Mouse (Mus musculus) left cerebral cortex, adult 8-10 months (tissue): ENCODE data around the gene Msl2. TPM values are rescaled to one million over a fixed set of nuclear protein-coding genes. Genes with fewer than 3 reads are reported as not detected.

ENCODE experiments used
- DNase-seq, 2 experiments: peaks; one replicate each; pipeline ENCODE4 v3.0.0; 2022; ENCODE audit warnings: low spot score in 2 of 2
- total RNA-seq, 4 experiments: library from RNA; stranded (reverse); gene quantifications; 2 replicates each; pipeline ENCODE4 v1.2.4; 2022

Msl2 gene
- total RNA-seq, 4 experiments from 2014 or later, result 61.4 to 70.4 (median 65.8) TPM

DNA sequence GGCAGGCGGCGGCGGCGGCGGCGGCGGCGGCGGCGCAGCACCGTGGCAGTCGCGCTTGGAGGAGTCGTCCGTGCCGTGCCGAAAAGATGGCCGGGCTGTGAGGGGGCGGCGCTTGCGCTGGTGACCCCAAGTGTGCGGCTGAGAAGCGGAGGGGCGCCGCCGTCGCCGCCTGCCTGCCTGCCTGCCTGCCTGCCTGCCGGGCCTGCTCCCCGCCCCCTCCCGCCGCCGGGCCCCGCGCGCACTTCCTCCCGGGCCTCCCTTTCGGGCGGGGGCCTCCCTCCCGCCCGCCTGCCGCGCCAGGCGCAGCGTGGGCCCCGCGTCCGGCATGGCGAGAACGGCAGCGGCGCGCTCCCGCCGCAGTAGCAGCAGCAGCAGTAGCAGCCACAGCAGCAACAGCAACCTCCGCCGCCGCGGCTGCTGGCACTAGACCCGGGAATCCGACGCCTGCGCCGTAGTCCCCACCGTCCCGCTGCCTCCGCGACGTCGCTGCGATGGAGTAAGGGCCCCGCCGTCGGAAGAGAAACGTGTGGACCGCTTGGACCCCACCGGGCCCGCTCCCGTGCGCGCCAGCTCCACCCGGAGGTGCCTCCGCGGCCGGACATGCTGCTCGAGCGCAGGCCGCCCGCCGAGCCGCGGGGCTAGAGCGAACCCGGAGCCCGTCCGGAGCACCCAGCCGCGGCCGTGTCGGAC lies 576 bp downstream of the Msl2 start:
- DNase-seq, result peak; percentile 62 to 87

- DNase-seq, result no peak
Observed at GRCm38 (mm10) chr9:101075091-101075581, 1.2 kb downstream of the Msl2 start.

- DNase-seq, result no peak
Observed at GRCm38 (mm10) chr9:101075694-101076093, 1.8 kb downstream of the Msl2 start.

- DNase-seq, result no peak
Observed at GRCm38 (mm10) chr9:101076095-101076875, 2.4 kb downstream of the Msl2 start.

DNA sequence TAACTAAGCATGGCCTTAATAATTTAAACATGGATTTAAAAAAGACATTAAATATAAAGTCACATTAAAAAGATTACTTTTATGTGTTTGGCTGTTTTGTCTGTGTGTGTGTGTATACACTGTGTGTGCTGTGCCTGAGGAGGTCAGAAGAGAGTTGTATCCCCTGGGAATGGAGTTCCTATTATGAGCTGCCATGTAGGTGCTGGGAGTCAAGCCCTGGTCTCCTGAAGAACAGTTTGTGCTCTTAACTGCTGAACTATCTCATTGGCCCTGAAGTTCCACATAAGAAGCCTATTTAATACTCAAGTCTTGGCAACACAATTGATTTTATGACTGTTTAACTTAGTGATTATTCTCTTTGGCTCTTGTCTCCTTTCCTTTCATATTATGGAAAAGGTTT lies 3.6 kb downstream of the Msl2 start:
- DNase-seq, result no peak

DNA sequence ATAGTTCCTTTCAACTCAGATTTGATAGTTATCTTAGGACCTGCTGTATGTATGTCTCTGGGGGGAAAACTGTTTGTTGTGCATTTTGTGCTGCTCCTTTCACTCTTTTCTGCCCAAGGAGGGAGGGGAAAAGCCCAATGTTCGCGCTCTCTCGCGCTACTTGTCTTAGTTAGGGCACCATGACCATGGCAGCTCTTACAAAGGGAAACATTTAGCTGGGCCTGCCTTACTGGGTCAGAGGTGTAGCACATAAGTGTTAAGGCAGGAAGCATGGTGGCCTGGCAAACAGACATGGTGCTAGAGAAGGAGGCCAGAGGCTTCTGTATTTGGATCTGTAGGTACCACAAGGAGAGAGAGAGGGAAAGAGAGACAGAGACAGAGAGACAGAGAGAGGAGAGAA lies 4.7 kb downstream of the Msl2 start:
- no peak for DNase-seq

DNA sequence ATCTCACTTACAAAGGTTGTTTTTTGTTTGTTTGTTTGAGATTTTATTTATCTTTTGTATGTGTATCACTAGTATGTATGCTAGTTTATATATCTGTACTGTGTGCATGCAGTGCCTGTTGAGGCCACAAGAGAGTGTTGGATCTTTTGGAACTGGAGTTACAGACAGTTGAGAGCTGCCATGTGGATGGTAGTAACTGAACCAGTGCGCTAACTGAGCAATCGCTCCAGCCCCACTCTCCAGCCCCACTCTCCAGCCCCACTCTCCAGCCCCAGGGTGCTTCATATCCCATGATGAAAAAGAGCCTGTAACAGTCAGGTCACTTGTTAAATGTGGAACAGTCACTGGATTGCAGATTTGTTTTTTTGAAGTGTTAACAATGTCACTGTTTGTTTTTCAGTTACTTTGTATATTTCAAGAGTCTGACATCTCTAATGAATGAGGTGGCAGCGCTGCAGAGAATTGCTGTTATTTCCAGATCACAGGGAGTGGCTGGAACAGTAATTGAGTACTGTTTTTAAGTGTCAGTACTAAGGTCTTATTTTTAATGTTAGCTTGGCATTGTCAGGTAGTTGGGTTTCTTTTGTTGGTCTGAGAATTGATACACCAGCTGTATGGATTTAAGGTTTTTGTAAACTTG lies 6.3 kb downstream of the Msl2 start:
- DNase-seq, result no peak

- peak in 1 of 2 experiments; percentile 38 for DNase-seq
Observed at GRCm38 (mm10) chr9:101083728-101084127, 9.8 kb downstream of the Msl2 start.

GRCm38 (mm10) chr9:101095425-101095824 lies 21.5 kb downstream of the Msl2 start:
- DNase-seq, result no peak

- no peak for DNase-seq
Observed at GRCm38 (mm10) chr9:101096461-101096860, 22.6 kb downstream of the Msl2 start.

DNA sequence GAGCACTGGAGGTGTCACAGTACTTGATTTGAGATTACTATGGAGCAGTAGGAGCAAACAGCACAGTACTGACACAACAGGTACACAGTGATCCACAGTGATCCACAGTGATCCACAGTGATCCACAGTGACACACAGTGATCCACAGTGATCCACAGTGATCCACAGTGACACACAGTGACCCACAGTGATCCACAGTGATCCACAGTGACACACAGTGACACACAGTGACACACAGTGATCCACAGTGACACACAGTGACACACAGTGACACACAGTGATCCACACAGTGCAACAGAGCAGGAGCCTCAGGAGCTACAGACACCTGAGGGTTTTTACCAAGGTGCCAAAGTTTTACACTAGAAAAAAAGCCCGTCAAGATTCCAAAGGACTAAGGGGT lies 23.6 kb downstream of the Msl2 start:
- peak in 1 of 2 experiments; percentile 1 for DNase-seq

DNA sequence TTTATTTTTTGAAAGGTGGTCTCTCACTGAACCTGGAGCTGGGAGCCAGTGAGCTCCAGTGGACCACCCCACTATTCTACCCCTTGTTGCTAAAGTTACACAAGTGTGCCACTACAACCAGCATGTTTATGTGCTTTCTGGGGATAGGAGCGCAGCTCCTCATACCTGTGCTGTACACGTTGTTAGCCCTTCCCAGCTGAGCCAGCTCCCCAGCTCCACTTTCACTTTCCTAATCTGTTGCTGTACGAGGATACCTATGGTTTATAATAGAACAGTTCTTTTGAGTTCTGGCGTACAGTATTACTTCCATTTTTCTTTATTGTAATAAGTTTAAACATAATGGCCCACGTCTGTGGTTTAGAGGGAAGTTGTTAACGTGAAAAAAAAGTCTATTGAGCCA lies 25.5 kb downstream of the Msl2 start:
- DNase-seq, result no peak

DNA sequence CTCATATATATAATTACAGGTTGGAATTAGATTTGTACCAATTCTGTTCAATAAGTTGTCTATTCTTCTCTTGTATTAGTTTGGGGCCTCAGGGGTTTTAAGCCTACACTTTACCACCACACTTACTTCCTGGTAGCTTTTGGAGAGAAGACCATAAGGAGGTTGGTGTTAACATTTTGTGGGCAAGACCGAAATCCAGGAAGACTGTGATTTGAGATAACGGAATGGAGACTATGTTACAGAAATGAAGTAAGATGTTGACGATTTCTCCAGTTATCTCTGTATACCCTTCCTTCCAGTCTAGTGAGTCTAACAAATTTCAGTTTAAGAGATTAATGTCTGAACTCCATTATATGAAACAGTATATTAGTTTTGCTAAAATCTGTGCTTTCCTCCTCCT lies 26.3 kb downstream of the Msl2 start:
- no peak for DNase-seq

DNA sequence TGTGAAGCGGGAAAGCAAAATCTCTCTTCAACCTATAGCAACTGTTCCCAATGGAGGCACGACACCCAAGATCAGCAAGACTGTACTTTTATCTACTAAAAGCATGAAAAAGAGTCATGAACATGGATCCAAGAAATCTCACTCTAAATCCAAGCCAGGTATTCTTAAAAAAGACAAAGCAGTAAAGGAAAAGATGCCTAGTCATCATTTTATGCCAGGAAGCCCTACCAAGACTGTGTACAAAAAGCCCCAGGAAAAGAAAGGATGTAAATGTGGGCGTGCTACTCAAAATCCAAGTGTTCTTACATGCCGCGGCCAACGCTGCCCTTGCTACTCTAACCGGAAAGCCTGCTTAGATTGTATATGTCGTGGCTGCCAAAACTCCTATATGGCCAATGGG lies 27.6 kb downstream of the Msl2 start:
- DNase-seq, result no peak

- DNase-seq, result no peak
Observed at GRCm38 (mm10) chr9:101102288-101102687, 28.4 kb downstream of the Msl2 start.

DNA sequence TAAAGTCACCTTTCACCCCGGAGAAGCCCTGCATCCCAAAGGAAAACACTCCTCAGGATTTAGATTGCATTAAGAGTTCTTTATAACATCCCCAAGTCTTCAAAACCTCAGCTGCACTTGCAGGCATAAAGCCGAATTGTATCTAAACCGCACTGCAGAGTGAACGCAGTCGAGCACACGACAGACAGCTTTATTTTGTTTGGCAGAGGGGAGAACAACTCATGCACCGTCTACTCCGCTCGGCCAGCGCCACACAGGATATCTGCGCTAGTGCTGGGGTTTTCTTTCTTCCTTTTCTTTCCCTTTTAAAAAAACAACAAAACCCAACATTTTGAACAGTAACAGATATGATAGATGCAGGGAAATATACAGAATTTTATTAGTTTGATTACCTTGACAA lies 31.0 kb downstream of the Msl2 start:
- no peak for DNase-seq

GRCm38 (mm10) chr9:101105735-101106134 lies 31.8 kb downstream of the Msl2 start:
- no peak for DNase-seq

- no peak for DNase-seq
Observed at GRCm38 (mm10) chr9:101107386-101107785, 33.5 kb downstream of the Msl2 start.

- DNase-seq, result no peak
Observed at GRCm38 (mm10) chr9:101110013-101110412, 36.1 kb downstream of the Msl2 start.

GRCm38 (mm10) chr9:101113317-101113716 lies 39.4 kb downstream of the Msl2 start:
- DNase-seq, result no peak

- no peak for DNase-seq
Observed at GRCm38 (mm10) chr9:101114182-101114884, 40.4 kb downstream of the Msl2 start.

- DNase-seq, result no peak
Observed at GRCm38 (mm10) chr9:101143635-101144034, 69.7 kb downstream of the Msl2 start.
